Mouse (Mus musculus) adipocyte (in vitro differentiated cells): ENCODE results near the gene Olfr237-ps1.
"Not testable (repeated sequence)": the region's sequence is repeated elsewhere in the genome, so short reads cannot be mapped to it uniquely, and the experiment has no call there.

Source experiments
- DNase-seq: peaks from one replicate; pipeline ENCODE4 v3.0.0-alpha.2; 2016; ENCODE audit warnings: low spot score

Olfr237-ps1 gene

GRCm38 (mm10) chr6:43146267-43146666, at the start of gene Olfr237-ps1:
Gene Olfr237-ps1 (plus strand): TSS chr6:43146567.
- DNase-seq, result not testable (repeated sequence)

- DNase-seq, result not testable (repeated sequence)
These were observed 40.3 kb upstream of the Olfr237-ps1 start, which contains the start of gene Olfr441 for GRCm38 (mm10) chr6:43106069-43106468. Gene Olfr441 (plus strand): TSS chr6:43106369.

- DNase-seq, result no peak
These were observed 13.1 kb downstream of the Olfr237-ps1 start for GRCm38 (mm10) chr6:43159502-43159901.

GRCm38 (mm10) chr6:43162982-43163381, 16.6 kb downstream of the Olfr237-ps1 start, which contains the start of gene Olfr437:
Gene Olfr437 (plus strand): TSS chr6:43163282.
- no peak for DNase-seq

- no peak for DNase-seq
These were observed 20.9 kb downstream of the Olfr237-ps1 start for GRCm38 (mm10) chr6:43167246-43167645.

GRCm38 (mm10) chr6:43171840-43172239, 25.5 kb downstream of the Olfr237-ps1 start, which contains the start of gene Olfr13:
Gene Olfr13 (plus strand): TSS chr6:43172140.
- DNase-seq, result no peak

GRCm38 (mm10) chr6:43178129-43178528, 31.8 kb downstream of the Olfr237-ps1 start:
- DNase-seq, result no peak

GRCm38 (mm10) chr6:43178584-43179501, 32.5 kb downstream of the Olfr237-ps1 start:
- no peak for DNase-seq

GRCm38 (mm10) chr6:43190986-43191385, 44.6 kb downstream of the Olfr237-ps1 start:
- DNase-seq, result no peak

GRCm38 (mm10) chr6:43196781-43197180, 50.4 kb downstream of the Olfr237-ps1 start, which contains the start of gene Olfr435:
Gene Olfr435 (plus strand): TSS chr6:43197146.
- DNase-seq, result peak; percentile 29

GRCm38 (mm10) chr6:43198094-43198493, 51.7 kb downstream of the Olfr237-ps1 start:
- DNase-seq, result no peak

- no peak for DNase-seq
These were observed 56.4 kb downstream of the Olfr237-ps1 start for GRCm38 (mm10) chr6:43202786-43203185.

GRCm38 (mm10) chr6:43205355-43205754, 59.0 kb downstream of the Olfr237-ps1 start:
- DNase-seq, result no peak
